Mouse (Mus musculus) lung, postnatal 0 days (tissue): ENCODE data around the gene Hivep3. TPM values are rescaled to one million over a fixed set of nuclear protein-coding genes. Genes with fewer than 3 reads are reported as not detected.

Experiments
- ATAC-seq: fragments of 200-750 bp; cut with Nextera tagmentation; 2 replicates; pipeline ENCODE4 v1.8.0; 2017; ENCODE audit warnings: moderate library complexity
- DNase-seq: peaks from one replicate; pipeline ENCODE4 v3.0.0-alpha.2; 2016; ENCODE audit warnings: low spot score
- H3K27ac ChIP-seq: fragments of 300-500 bp; sonication (generic); 2 replicates; pipeline ENCODE4 v1.5.1; 2014; ENCODE audit warnings: antibody characterized with exemption, mild to moderate bottlenecking, low read length, mixed read lengths
- H3K27me3 ChIP-seq: fragments of 300-500 bp; sonication (generic); replicated peaks from 2 replicates; pipeline ENCODE4 v1.6.1; 2014; ENCODE audit warnings: low read length, mixed read lengths; ENCODE audit not compliant: insufficient read depth
- H3K36me3 ChIP-seq: fragments of 300-500 bp; sonication (generic); 2 replicates; pipeline ENCODE4 v1.6.1; 2014; ENCODE audit warnings: low read length, mixed read lengths; ENCODE audit not compliant: insufficient read depth
- H3K4me1 ChIP-seq: fragments of 300-500 bp; sonication (generic); 2 replicates; pipeline ENCODE4 v1.6.1; 2014; ENCODE audit warnings: antibody characterized with exemption, low read depth, low read length, mixed read lengths; ENCODE audit not compliant: insufficient read depth
- H3K4me2 ChIP-seq: fragments of 300-500 bp; sonication (generic); replicated peaks from 2 replicates; pipeline ENCODE4 v1.6.1; 2014; ENCODE audit warnings: low read depth, mild to moderate bottlenecking, low read length, moderate library complexity, mixed read lengths
- H3K4me3 ChIP-seq: fragments of 300-500 bp; sonication (generic); 2 replicates; pipeline ENCODE4 v1.5.1; 2014; ENCODE audit warnings: low read depth, low read length
- H3K9ac ChIP-seq: fragments of 300-500 bp; sonication (generic); replicated peaks from 2 replicates; pipeline ENCODE4 v1.6.1; 2014; ENCODE audit warnings: low read depth, mild to moderate bottlenecking
- H3K9me3 ChIP-seq: fragments of 300-500 bp; sonication (generic); 2 replicates; pipeline ENCODE4 v1.6.1; 2016; ENCODE audit warnings: low read length, mixed read lengths
- CTCF ChIP-seq: IDR thresholded peaks from 2 replicates; pipeline ENCODE4 v1.5.1; 2016; ENCODE audit warnings: antibody characterized with exemption, mild to moderate bottlenecking
- EP300 ChIP-seq: IDR thresholded peaks from 2 replicates; pipeline ENCODE4 v1.6.1; 2016; ENCODE audit warnings: antibody characterized with exemption, mild to moderate bottlenecking, control low read depth
- WGBS: fragments of 180-500 bp; shearing (Covaris S2); extraction: QIAGEN DNeasy Blood & Tissue Kit; methylation state at CpG from one replicate; pipeline ENCODE4 v1.1.7; 2014; 5-methylcytosine and 5-hydroxymethylcytosine counted together
- polyA plus RNA-seq: library from polyadenylated mRNA; unstranded; fragments of >200 nt; fragmentation: Nextera tagmentation; extraction: Ambion mirVana; gene quantifications from 2 replicates; pipeline ENCODE4 v1.2.1, GENCODE M21; 2015

The Hivep3 gene
- polyA plus RNA-seq, 1 experiment from 2014 or later, result 30.7 TPM

GRCm38 (mm10) chr4:120077322-120077721, 343.7 kb downstream of the Hivep3 start:
- Histone ChIP-seq H3K36me3 (no peaks in the 10 kb centered on the region), H3K27me3 (no peaks in the 10 kb centered on the region), H3K9ac (no peak overlapping the region), H3K4me2 (no peak overlapping the region), H3K9me3 (no peaks in the 10 kb centered on the region), H3K4me1 (no peaks in the 10 kb centered on the region), H3K4me3 (no peak overlapping the region), H3K27ac (no peak overlapping the region)
- no peak for DNase-seq
- TF ChIP-seq EP300 (no peak), CTCF (no peak)
- WGBS, result 82% methylated on average over 8 of the region's 8 CpGs
- ATAC-seq, result no peak

DNA sequence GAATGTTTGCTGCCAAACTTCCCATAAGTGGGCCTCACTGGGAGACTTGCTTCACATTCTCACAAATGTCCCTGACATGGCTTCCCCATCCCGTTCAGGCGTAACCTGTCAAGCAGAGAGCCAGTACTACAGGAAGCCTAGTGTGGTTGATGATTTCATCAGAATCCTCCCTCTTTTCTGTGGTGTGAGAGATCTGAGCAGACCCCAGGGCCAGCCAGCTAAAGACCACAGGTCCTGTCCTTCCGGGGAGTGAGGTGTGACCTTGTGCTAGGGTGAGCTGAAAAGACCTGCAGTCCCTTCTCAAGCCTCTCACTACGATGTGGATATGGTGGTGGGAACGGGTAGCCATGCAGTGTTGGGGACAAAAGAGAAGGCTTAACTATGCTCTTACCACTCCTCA, 348.9 kb downstream of the Hivep3 start:
- no peak for ATAC-seq
- Histone ChIP-seq H3K9ac (no peak overlapping the region), H3K27me3 (no peaks in the 10 kb centered on the region), H3K27ac (no peak overlapping the region), H3K36me3 (no peaks in the 10 kb centered on the region), H3K9me3 (no peaks in the 10 kb centered on the region), H3K4me1 (peaks cover 3% of the 10 kb centered on the region; the same call in 1 of the 2 replicates), H3K4me3 (no peak overlapping the region), H3K4me2 (no peak overlapping the region)
- no peak for TF ChIP-seq EP300
- TF ChIP-seq CTCF, result no peak
- 85% methylated on average over 5 of the region's 5 CpGs for WGBS
- DNase-seq, result no peak

DNA sequence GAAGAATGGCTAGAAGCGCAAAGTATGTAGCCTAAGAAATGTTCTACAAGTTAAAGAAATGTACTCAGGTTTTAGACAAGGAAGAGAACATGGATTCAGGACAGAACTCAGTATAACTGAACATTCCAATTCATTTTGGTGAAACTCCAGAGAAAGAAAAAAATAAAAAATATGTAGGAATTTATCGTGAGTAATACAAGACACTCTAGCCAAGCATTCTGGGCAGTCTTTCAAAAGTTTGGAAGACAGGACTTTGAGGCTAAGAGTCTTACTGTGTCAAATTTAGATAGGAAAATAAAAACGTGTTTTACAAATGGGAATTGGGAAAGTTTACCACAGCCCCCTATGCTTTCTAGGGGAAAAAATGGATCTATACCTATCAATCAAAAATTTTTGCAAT, 350.1 kb downstream of the Hivep3 start:
- no peak overlapping the region for H3K9ac ChIP-seq
- TF ChIP-seq EP300, result no peak
- TF ChIP-seq CTCF, result no peak
- H3K27me3 ChIP-seq, result no peaks in the 10 kb centered on the region
- H3K9me3 ChIP-seq, result no peaks in the 10 kb centered on the region
- no peaks in the 10 kb centered on the region for H3K36me3 ChIP-seq
- no peak overlapping the region for H3K27ac ChIP-seq
- no peak overlapping the region for H3K4me2 ChIP-seq
- no peak for ATAC-seq
- no peak overlapping the region for H3K4me3 ChIP-seq
- H3K4me1 ChIP-seq, result peaks cover 3% of the 10 kb centered on the region; the same call in 1 of the 2 replicates
- peak; percentile 83 for DNase-seq
- WGBS, result 56% methylated on average over 3 of the region's 3 CpGs

- 89% methylated on average over 8 of the region's 8 CpGs for WGBS
- Histone ChIP-seq H3K9ac (no peak overlapping the region), H3K4me2 (no peak overlapping the region), H3K27ac (no peak overlapping the region), H3K27me3 (no peaks in the 10 kb centered on the region), H3K36me3 (no peaks in the 10 kb centered on the region), H3K4me1 (no peaks in the 10 kb centered on the region), H3K4me3 (no peak overlapping the region), H3K9me3 (no peaks in the 10 kb centered on the region)
- ATAC-seq (no peak), DNase-seq (no peak)
- TF ChIP-seq CTCF, result no peak
- TF ChIP-seq EP300, result no peak
These were observed 356.0 kb downstream of the Hivep3 start for GRCm38 (mm10) chr4:120089536-120089935.

DNA sequence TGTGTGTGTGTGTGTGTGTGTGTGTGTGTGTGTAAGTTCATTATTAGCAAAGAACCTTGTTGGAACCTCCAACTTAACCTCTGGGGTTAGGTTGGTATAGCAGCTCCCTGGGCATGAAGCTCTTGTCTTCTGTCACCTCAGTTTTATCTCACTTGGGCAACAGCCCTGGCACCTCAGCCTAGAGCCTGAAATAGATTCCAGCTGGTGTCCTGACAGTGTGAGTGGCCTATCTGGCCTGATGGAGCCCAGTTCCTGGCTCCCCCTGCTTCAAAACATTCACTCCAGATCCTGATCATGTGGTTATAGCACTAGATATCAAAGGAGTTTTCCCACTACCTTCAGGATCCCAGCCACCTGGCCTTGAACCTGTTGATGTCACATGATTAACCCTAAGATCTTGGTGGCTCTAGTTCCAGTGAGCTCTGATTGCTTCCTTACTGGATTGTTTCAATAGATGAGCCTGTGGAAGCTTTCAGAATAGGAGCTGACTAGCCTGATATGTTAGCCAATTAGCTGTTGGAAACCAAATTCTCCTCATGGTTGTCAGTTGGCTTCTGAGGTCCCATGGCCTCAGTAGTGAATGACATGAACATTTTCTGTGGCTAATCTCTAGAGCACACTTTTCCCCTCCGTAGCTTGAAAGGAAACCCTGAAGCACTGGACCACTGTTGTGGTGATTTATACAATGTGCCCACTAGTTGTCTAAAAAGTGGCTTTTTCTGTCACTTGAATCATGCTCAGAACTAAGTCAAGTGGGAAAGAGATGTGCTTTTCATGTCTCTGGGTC, 358.6 kb downstream of the Hivep3 start:
- peak; percentile 81 for ATAC-seq
- WGBS, result 53% methylated on average over 1 of the region's 1 CpGs
- DNase-seq, result peak; percentile 73

GRCm38 (mm10) chr4:120096935-120097334, 363.4 kb downstream of the Hivep3 start:
- H3K4me2 ChIP-seq, result no peak overlapping the region
- 80% methylated on average over 19 of the region's 19 CpGs for WGBS
- H3K27ac ChIP-seq, result no peak overlapping the region
- DNase-seq (no peak), ATAC-seq (no peak)
- H3K27me3 ChIP-seq, result no peaks in the 10 kb centered on the region
- no peak overlapping the region for H3K4me3 ChIP-seq
- TF ChIP-seq CTCF (no peak), EP300 (no peak)
- no peak overlapping the region for H3K9ac ChIP-seq
- no peaks in the 10 kb centered on the region for H3K36me3 ChIP-seq
- peaks cover 8% of the 10 kb centered on the region; the same call in 1 of the 2 replicates for H3K9me3 ChIP-seq
- no peaks in the 10 kb centered on the region for H3K4me1 ChIP-seq

More for the DNA sequence above, 358.6 kb downstream of the Hivep3 start:
- no peaks in the 10 kb centered on the region for H3K9me3 ChIP-seq
- H3K27me3 ChIP-seq, result no peaks in the 10 kb centered on the region
- no peak overlapping the region for H3K9ac ChIP-seq
- no peak overlapping the region for H3K4me3 ChIP-seq
- peak; percentile 64 for TF ChIP-seq EP300
- no peak for TF ChIP-seq CTCF
- no peaks in the 10 kb centered on the region for H3K4me1 ChIP-seq
- H3K36me3 ChIP-seq, result no peaks in the 10 kb centered on the region
- H3K4me2 ChIP-seq, result no peak overlapping the region
- H3K27ac ChIP-seq, result 0 out of 2 replicates have a peak overlapping the region, but pooled peaks have one; percentile 26
